Mouse (Mus musculus) layer of hippocampus, adult 9-11 months (tissue): ENCODE results near the gene Ptbp3.

Source experiments
- DNase-seq: peaks from one replicate; pipeline ENCODE4 v3.0.0; 2022

Ptbp3 gene

DNA sequence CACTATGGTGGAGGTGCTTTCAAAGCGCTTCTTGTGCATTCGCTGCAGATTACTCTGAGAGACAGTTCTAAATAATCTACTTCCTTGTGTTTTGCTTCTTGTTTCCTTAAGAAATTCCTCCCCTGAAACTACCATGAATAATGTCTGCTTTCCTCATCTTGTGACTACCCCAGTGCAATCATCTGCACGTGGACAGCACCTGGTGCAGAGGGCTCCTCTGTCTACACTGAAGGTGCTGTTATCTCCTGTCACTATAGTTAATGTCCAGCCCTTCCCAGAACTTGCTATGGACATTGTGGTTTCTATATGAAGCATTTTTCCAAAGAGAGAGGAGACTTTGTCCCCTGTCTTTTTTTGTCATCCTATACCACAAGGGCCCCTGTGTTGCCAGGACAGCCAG is 4.4 kb upstream of the Ptbp3 start:
- no peak for DNase-seq

DNA sequence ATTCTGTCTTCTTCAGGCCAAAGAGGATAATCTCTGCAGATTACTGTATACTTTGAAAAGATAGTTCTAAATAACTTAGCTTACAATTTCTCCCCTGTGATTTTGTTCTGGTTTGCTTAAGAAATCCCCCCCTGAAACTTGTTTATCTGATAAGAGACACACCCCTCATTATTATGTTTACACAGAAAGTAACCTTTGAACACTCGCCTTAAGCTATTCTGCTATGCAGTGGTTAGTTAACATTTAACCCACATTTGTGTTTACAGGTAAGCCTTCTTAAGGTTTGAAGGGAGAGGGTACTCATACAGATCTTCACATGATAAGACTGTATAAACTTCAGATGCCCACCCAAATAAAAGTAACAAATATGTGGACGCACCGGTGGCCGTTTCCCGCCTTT is 3.7 kb upstream of the Ptbp3 start:
- DNase-seq = no peak

DNA sequence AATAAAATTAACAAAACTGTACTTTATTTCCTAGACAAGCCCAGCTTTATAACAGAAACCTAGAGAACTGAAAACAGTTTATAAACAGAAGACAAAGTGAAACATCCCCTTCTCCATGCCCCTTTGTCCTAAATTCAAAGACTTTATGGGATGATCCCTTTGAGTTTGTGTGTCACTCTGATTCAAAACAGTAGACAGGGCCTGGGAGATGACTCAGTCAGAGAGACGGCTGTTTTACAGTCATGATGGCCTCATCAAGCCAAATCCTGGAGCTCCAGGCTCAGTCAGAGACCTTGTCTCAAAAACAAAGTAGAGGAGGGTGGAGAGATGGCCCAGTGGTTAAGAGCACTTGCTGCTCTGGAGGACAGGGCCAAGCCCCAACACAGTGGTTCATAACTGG is 2.7 kb upstream of the Ptbp3 start:
- DNase-seq = no peak

DNA sequence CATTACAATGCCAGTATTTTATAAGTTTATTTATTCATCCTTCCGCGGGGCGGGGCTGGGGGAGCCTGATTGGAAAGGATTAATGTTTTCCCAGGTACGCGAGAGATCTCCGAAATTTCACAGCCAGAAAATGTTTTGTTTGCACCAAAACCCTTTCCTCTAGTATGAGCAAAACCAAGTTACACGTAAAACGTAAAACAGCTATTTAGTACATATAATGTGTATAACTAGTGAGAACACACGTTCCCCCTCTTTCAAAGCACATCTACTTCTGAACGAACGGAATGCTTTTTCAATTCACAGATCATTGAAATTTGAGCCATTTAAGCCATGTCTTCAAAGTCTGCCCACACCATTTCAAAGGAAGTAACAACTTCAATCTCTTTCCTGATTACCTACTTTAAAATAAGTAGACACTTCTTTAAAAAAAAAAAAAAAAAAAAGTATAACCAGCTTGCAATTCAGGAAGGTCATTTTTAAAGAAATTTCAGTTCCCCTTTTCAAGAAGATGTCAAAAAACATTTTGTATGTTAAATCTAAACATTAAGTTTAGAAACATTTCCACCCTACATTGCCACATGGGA is 905 bp upstream of the Ptbp3 start:
- DNase-seq = no peak

DNA sequence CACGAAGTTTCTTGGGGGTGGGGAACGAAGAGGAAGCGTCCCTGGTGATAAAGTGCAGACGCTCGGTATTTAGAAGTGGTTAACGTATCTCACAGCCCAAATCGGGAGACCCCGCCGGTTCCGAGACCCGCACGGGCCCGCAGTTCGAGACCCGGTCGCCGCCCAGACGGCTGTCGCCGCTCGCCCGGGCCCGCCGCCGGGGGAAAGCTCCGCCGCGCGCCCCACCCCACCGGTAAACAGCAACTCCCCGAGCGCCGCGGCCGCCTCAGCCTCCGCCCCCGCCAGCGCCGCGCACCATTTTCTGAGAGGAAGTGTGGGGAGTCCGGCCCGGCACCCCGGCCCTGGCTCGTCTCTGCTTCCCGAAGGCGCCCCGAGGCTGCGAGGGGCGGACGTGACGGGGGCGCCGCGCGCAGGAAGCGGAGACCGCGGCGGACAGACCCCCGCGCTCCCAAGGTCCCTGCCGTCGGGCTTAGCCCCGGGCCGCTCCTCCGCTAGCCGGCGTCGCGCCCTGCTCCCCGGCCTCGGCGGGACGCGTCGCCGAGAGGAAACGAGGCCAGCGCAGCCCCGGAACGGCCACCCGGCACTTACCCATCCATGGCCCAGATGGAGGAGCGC is 497 bp downstream of the Ptbp3 start:
- peak; percentile 53 for DNase-seq

DNA sequence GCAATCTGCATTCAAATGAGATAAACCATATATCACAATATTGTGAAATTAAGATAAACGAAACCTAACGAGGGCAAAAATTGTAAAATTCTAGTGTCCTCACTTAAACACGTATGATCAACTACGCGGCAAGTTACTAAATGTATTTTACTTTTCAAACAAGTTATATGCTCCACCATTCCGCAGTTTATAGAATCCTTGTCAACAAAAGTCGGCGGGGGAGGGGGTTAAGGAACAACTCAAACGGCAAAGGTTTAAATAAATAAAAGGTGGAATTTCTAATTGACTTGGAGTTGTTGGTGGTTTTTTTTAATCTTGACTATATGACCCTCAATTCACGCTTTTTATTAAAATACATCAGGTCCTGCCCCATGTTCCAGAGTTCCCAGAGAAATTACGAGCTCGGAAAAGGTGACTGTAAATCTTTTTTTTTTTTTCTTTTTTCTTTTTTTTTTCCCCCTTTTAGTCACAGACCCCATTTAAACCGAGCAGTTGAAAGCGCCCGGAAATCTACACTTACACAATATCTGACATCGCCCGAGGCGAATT is 1.1 kb downstream of the Ptbp3 start:
- DNase-seq = no peak

DNA sequence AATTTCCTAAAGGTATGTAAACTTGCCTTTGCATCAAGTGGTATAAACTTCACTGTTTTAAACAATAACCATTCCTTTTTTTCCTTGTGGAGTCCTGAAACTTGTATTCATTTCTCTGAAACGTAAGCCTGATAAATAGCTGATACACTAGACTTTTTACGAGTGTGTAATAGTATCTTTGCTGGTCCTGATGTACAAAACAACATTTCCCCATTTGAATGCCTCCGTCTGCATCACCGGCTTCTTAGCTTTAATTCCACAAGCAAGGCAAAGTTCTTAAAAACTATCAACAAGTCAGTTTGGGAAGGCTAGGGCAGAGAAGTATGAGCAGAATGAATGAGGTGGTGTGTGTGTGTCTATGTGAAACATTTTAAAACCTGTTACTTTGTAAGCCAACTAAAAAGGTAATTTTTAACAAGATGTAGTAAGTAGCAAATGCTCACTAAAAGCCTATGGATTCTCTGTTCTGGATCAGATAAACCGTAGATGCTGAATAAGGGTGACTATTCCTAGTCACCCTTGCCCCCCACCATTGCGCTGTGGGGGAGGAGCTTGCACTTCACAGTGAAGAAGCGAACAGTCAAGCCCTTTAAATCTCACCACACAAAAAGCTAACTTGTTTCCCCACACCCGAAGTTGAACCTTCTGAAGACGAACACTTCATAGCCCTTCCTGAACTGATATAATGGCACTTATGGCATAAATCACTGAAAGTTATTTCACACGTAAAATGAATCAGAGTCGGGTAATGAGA is 1.9 kb downstream of the Ptbp3 start:
- DNase-seq = no peak

DNA sequence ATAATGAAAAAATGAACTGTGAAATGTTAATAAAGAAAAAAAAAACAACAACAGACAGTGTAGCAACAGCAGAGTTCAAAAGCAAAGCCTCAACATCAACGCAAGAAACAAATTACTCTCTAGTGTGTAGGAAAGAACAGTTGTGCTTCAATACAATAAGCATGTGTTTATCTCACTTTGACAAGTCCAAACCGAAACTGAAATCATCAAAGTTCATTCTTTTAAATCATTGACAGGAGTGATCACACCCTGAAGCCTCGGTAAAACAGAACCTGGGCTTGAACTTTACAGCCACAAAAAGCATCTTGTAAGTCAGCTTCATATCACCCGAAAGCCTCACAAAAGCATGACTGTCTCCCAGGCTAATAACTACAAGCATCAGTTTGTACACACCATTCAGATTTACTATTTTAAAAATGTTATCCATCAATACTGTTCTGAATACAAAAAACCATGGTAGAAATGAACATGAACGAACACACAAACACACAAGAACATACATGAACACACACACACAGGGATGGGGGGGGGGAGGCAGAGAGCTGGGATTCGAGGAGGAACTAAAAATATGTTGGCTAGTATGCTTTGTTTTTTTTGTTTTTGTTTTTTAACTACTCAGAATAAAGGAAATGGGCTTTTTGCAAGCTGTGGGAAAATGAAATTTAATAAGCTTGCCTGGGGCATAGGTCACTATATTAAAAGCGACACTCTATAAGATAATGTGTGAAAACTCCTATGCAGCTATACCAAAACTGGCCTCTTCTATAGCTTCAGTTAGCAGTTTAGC is 2.7 kb downstream of the Ptbp3 start:
- DNase-seq = no peak

DNA sequence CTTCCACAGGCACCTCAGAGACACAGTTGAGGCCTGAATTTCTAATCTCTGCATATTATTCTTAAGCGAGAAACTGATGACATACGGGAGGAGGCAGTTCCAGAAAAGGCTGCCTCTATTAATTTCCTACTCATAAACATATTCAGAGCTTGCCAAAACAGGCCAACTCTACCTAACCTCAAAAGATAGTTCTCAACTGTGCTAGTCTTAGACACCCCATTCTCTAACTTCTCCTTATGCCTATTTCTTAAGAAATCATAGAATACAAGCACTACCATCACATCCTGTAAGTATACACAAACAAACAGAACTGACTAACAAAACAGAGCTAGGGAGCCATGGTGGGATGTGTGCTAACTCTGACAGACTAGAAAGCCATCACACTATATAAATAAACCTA is 4.5 kb downstream of the Ptbp3 start:
- DNase-seq = no peak

DNA sequence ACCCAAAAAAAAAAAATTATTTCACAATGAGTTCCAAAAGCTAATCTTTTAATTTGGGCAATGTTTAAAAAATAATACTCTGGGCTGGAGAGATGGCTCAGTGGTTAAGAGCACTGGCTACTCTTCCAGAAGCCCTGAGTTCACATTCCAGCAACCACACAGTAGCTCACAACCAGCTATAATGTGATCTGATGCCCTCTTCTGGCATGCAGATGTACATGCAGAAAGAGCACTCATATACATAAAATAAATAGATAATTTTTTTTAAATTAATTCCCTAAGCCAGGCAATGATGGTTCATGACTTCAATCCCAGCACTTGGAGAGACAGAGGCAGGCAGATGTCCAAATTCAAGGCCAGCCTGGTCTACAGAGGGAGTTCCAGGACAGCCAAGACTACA is 6.2 kb downstream of the Ptbp3 start:
- no peak for DNase-seq

DNA sequence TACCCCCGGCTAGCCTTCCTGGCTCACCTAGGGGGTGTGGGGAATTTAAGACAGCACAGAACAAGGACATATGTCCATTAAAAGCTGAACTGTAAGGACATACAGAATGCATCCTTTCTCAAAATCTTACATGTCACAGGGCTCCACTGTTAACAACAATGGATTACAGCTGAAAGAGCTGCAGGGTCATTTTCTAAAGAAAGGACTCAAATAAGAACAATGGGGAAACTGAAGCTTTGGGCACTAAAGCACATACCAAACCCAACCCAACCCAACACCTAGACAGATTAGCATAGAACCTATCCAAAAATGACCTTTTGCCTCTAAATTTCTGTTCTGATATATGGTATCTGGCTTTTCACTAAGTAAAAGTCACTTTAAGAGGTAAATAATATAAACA is 12.9 kb downstream of the Ptbp3 start:
- no peak for DNase-seq

DNA sequence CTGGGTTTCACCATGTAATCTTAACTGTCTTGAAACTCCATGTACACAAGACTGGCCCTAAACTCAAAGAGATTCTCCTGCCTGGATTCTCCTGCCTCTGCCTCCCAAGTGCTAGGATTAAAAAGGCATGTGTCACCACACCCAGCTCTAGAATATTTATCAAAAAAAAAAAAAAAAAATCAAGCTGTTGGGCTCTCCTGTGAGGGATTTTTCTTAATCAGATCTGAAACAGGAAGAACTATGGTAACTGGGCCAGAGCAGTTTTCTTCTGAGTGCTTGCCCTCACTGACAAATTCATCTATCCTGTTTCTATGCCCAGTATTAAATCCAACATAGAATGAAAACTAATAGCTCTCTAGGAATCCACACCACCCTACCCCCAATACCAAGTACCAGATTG is 13.5 kb downstream of the Ptbp3 start:
- DNase-seq = no peak

DNA sequence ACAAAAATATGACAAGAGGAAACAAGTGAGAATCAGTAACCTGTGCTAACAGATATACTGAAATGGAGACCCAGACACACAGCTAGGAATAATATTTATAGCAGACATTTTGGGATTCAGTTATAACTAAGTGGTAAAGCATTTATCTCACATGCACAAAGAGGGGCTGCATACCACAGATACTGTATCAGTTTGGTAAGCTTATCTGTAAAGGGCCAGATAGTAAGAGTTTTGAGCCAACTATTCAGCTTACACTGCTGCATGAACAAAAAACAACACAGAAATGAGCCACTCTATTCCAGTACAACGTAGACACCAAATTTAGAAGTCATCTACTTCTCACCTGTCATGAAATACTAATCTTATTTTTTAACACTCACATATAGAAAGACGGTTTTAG is 15.9 kb downstream of the Ptbp3 start:
- no peak for DNase-seq

DNA sequence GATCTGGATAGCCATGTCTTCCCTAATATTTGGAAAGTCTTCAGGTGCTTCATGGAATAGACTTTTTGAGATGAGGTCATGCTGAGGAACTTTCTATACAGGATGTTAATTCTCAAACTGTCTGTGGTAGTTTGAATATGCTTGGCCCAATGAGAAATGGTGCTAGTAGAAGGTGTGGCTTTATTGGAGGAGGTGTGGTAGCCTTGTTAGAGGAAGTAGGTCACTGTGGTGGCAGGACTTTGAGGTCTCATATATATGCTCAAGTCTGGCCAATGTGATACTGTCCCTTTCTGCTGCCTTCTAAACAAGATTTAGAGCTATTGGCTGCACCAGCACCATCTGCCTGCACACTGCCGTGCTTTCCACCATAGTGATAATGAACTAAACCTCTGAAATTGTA is 18.0 kb downstream of the Ptbp3 start:
- no peak for DNase-seq

DNA sequence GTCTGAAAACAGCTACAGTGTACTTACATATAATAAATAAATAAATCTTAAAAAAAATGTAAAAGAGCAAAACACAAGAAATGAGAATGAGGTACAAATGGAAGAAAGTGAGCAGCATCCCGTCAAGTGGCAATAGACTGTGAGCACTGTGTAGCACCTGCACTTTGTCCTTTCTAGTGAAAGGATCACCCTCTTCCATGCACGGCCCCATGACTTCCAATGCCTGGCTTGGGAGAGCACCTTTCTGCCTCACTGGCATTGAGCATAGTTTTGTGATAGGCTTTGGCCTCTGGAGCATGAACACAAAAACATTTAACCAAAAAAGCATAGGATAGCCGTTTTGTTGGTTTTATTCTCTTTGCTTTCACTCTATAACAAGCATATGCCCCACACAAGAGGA is 21.7 kb downstream of the Ptbp3 start:
- DNase-seq = no peak

DNA sequence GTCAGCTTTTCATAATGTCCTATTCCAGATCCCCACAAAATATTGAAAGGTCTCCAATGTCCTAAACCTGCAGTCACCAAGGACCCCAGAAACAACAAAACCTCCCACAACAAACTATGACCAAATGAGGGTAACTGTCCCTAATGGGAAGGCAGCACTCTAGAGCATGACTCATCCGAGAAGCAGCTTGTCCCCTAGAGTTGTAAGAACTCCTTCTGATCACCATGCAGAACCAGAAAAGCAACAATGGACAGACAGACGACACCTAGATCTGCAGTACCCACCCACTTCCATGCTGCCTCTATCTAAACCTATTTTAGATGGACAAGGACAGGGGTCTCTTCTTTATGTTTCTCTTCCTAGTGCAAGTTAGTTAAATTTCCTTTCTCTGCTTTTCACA is 22.4 kb downstream of the Ptbp3 start:
- no peak for DNase-seq

DNA sequence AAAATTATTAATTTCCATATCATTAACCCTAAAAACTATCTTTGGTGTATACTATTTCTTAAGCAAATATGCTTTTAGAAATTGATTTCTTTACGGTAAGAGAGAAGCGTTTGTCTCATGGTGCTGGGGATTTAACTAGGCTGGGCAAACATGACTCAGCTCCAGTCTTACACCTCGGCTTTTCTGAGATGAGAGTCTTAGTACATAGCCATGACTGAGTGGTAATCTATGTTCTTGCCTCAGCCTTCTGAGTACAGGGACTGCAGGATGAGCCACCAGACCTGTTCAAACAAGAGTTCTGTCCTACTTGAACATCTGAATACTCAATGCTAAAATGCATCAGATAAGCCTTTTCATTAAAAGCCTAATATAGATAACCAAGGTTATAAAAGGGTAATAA is 24.3 kb downstream of the Ptbp3 start:
- no peak for DNase-seq

DNA sequence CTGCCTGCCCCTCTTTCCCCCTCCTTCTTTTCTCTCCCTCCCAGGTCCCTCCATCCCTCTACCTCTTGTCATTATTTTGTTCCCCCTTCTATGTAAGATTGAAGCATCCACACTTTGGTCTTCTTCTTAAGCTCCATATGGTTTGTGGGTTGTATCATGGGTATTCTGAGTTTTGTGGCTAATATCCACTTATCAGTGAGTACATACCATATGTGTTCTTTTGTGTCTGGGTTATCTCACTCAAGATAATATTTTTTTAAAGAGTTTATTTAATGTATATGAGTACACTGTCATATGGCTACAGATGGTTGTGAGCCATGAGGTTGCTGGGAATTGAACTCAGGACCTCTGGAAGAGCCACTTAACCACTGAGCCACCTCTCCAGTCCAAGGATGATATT is 38.8 kb downstream of the Ptbp3 start:
- DNase-seq = no peak

DNA sequence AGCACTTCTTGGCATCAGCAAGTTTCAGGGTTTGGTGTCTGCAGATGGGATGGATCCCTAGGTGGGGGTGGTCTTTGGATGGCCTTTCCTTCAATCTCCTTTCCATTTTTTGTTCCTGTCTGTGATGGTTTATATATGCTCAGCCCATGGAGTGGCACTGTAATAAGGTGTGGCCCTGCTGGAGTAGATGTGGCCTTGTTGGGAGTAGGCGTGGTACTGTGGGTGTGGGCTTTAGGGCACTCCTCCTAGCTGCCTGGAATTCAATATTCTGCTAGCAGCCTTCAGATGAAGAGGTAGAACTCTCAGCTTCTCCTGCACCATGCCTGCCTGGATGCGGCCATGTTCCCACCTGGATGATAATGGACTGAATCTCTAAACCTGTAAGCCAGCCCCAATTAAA is 39.6 kb downstream of the Ptbp3 start:
- no peak for DNase-seq

DNA sequence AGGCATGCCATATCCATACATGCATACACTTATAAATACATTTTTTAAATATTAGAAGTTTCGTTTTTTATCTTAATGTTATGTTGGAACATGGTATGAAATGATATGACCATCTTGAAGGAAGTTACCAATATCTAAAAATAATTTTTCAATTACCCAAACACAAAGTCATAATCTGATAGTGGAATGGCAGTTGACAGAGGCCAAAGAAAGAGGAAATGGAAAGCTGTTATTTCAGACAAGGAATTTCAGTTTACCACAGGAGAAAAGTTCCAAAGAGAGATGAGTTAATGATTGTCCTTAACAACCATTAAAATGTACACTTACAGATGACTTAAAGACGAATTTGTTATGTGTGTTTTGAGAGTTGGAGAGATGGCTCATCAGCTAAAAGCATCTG is 41.4 kb downstream of the Ptbp3 start:
- no peak for DNase-seq

DNA sequence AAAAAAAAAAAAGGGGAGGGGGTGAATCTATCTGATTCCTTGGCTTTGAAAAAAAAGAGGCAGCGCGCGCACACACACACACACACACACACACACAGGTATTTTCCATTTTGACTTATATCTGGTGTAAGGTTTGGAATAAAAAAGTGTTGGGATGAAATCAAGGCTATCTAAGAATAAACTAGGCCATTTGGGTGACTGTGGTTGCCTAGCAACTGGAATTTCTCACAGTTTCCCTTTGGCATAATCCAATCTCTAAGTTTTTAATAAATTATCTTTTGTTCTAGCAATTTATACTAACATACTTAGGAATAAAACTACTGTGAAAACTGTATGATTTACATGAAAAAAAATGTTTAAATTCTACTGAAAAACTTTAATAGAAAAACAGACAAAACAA is 42.5 kb downstream of the Ptbp3 start:
- DNase-seq = peak; percentile 9

DNA sequence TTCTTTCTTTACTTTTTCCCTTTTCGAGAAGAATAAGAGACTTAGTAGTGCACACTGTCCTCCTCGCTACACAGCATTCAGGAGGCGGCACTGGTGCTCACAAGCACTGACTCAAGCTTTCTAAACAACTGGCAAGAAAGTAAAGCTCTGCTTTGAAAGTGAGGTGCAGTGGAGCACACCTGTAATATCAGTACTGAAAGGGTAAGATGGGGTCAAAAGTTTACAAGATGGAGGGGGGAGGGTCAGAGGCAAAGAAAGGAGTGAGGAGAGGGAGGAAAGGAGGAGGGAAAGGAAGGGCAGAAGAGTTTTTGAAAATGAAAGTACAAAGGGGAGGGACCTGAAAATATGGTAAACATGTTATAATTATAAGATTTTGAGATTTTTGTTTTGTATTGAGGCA is 43.7 kb downstream of the Ptbp3 start:
- DNase-seq = no peak

DNA sequence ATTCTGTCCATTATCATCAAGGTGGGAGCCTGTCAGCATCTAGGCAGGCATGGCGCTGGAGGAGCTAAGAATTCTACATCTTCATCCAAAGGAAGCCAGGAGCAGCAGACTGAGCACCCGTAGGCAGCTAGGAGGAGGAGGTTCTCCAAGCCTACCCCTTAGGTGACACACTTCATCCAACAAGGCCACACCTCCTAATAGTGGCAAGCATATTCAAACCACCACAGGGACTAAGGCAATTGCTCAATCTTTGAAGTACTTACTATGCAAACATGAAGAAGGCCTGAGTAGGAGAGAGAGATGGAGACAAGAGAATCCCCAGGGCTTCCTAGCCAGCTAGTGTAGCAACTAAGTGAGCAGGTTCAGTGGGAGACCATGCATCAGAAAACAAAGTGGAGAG is 58.1 kb downstream of the Ptbp3 start:
- no peak for DNase-seq

DNA sequence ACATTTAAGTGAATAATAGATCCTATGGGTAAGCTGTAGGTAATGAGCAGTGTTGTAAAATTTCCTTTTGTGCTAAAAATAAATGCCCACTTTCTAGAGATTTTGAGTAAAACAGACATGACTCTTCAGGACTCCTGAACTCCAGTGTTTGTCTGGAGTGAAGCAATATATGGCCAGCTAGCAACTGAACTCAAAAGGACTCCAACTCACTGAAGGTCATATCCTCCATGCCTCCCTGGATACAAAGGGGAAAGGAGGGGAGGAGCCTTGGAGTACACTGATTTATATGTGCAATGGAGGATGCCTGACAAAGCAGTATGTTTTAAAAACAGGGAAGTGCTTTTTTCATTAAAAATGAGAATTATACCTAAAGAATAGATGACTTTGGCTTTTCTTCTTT is 77.9 kb downstream of the Ptbp3 start:
- no peak for DNase-seq
